7 mouse cellular contexts compared by ENCODE assay signal in genomic region chr5:38039796-38040195, GRCm38 (mm10). TPM values are rescaled to one million over a fixed set of nuclear protein-coding genes. Genes with fewer than 3 reads are reported as not detected.
A peak's percentile ranks its signal among the peaks of the same experiment; 100 is the strongest.
DNase-seq lines count a peak whose midpoint lies in the region; ATAC-seq and TF ChIP-seq lines count a peak whose summit lies in the region.

No protein-coding gene starts in this region.

- H3K4me3 ChIP-seq in thymus, adult 2 months (ENCODE audit: control insufficient read depth, insufficient read depth, low read length), result peak overlapping the region; percentile 64
- H3K4me3 ChIP-seq in forebrain, embryonic 10.5 days, result peak overlapping the region; percentile 91
- H3K4me3 ChIP-seq in liver, embryonic 12.5 days, result peak overlapping the region; percentile 87
- H3K4me3 ChIP-seq in stomach, embryonic 15.5 days (replicated peaks), result peak overlapping the region; percentile 98

- H3K27me3 ChIP-seq in thymus, adult 2 months (ENCODE audit: control insufficient read depth, insufficient read depth, low read length), result no peaks in the 10 kb centered on the region
- H3K27me3 ChIP-seq in forebrain, embryonic 10.5 days (ENCODE audit: poor library complexity, severe bottlenecking), result peaks cover 13% of the 10 kb centered on the region; the same call in 1 of the 2 replicates
- H3K27me3 ChIP-seq in liver, embryonic 12.5 days (replicated peaks), result 0 out of 2 replicates have a peak, but pooled peaks cover 11% of the 10 kb centered on the region
- no peaks in the 10 kb centered on the region for H3K27me3 ChIP-seq in stomach, embryonic 15.5 days (replicated peaks)

- no peak overlapping the region for H3K27ac ChIP-seq in thymus, adult 2 months (ENCODE audit: control insufficient read depth, insufficient read depth, low read length)
- H3K27ac ChIP-seq in forebrain, embryonic 10.5 days, result peak overlapping the region; percentile 92
- 0 out of 2 replicates have a peak overlapping the region, but pooled peaks have one; percentile 43 for H3K27ac ChIP-seq in liver, embryonic 12.5 days
- H3K27ac ChIP-seq in stomach, embryonic 15.5 days, result no peak overlapping the region; the same call in 1 of the 2 replicates

- ATAC-seq in liver, embryonic 12.5 days, result no peak
- no peak for ATAC-seq in stomach, embryonic 15.5 days (ENCODE audit: insufficient read depth, low FRiP score, low read depth)

- no peak for TF ChIP-seq CTCF in thymus, adult 2 months (IDR thresholded peaks at IDR 0.05; ENCODE audit: borderline replicate concordance, control insufficient read depth, extremely low read depth, insufficient read depth, low read length, poor library complexity)

- no peak for TF ChIP-seq POLR2A in thymus, adult 2 months (IDR thresholded peaks at IDR 0.05; ENCODE audit: control insufficient read depth, extremely low read depth, insufficient read depth, low read length, poor library complexity)

- WGBS in thymus, adult 2 months, result 24% methylated on average over 9 of the region's 9 CpGs
- 32% methylated on average over 9 of the region's 9 CpGs for WGBS in forebrain, embryonic 10.5 days
- WGBS in liver, embryonic 12.5 days (ENCODE audit: insufficient replicate concordance), result 23% methylated on average over 9 of the region's 9 CpGs
- 25% methylated on average over 9 of the region's 9 CpGs for WGBS in stomach, embryonic 15.5 days

- peak overlapping the region; percentile 86 for H3K9ac ChIP-seq in liver, embryonic 12.5 days
- H3K9ac ChIP-seq in stomach, embryonic 15.5 days, result peak overlapping the region; percentile 80; the same call in 1 of the 2 replicates

- H3K4me1 ChIP-seq in thymus, adult 2 months (replicated peaks; ENCODE audit: control insufficient read depth, insufficient read depth, low read length), result peaks cover 5% of the 10 kb centered on the region
- H3K4me1 ChIP-seq in forebrain, embryonic 10.5 days, result peaks cover 24% of the 10 kb centered on the region
- peaks cover 22% of the 10 kb centered on the region for H3K4me1 ChIP-seq in liver, embryonic 12.5 days
- H3K4me1 ChIP-seq in stomach, embryonic 15.5 days, result 0 out of 2 replicates have a peak, but pooled peaks cover 4% of the 10 kb centered on the region

- H3K36me3 ChIP-seq in thymus, adult 2 months (ENCODE audit: control insufficient read depth, insufficient read depth, low read length), result no peaks in the 10 kb centered on the region
- H3K36me3 ChIP-seq in forebrain, embryonic 10.5 days (replicated peaks), result peaks cover 21% of the 10 kb centered on the region
- H3K36me3 ChIP-seq in liver, embryonic 12.5 days, result peaks cover 5% of the 10 kb centered on the region; the same call in 1 of the 2 replicates
- H3K36me3 ChIP-seq in stomach, embryonic 15.5 days, result no peaks in the 10 kb centered on the region

- H3K9me3 ChIP-seq in forebrain, embryonic 10.5 days, result no peaks in the 10 kb centered on the region
- no peaks in the 10 kb centered on the region for H3K9me3 ChIP-seq in liver, embryonic 12.5 days (replicated peaks)
- no peaks in the 10 kb centered on the region for H3K9me3 ChIP-seq in stomach, embryonic 15.5 days

- no peak for DNase-seq in thymus, adult 2 months
- no peak for DNase-seq in thymus, postnatal 36 days
- no peak for DNase-seq in forebrain, embryonic 10.5 days (ENCODE audit: extremely low spot score, low spot score)
- DNase-seq in layer of hippocampus, adult 11-12 months (ENCODE audit: low spot score), result no peak
- no peak for DNase-seq in urinary bladder, adult 2 months (ENCODE audit: low spot score)

- peak overlapping the region; percentile 81 for H3K4me2 ChIP-seq in liver, embryonic 12.5 days
- peak overlapping the region; percentile 68 for H3K4me2 ChIP-seq in stomach, embryonic 15.5 days

RNA-seq across cellular contexts. Expression of gene Stx18, which starts 1.3 kb away (rescaled TPM):
- 14.1 and 21.2 TPM in 2 replicates for polyA plus RNA-seq in thymus, adult 2 months (2012; rRNA removed)
- 52.0 and 54.4 TPM in 2 replicates for polyA plus RNA-seq in forebrain, embryonic 10.5 days (2016; fragmentation: Nextera tagmentation; extraction: Ambion mirVana)
- 20.0 and 20.2 TPM in 2 replicates for polyA plus RNA-seq in liver, embryonic 12.5 days (2016; fragmentation: Nextera tagmentation; extraction: Ambion mirVana)
- 37.2 and 43.1 TPM in 2 replicates for polyA plus RNA-seq in stomach, embryonic 15.5 days (2015; fragmentation: Nextera tagmentation; extraction: Ambion mirVana)
- 25.0 and 28.7 TPM in 2 replicates for polyA plus RNA-seq in urinary bladder, adult 2 months (2012; rRNA removed)

Comparison
In these comparisons a context has a peak if more than half of its experiments do, and no peak if none do; other contexts are left out.
1. H3K27ac ChIP-seq: peak in forebrain, embryonic 10.5 days (single experiment) and liver, embryonic 12.5 days (single experiment); none in thymus, adult 2 months (single experiment) and stomach, embryonic 15.5 days (single experiment).
2. Peak in every context shown above with its lines, with median percentiles within 50 percentile points of each other: H3K4me3 ChIP-seq.